Mouse (Mus musculus) hindbrain, embryonic 10.5 days (tissue): ENCODE measurements around the gene Vmn2r89. TPM values are rescaled to one million over a fixed set of nuclear protein-coding genes. Genes with fewer than 3 reads are reported as not detected.
"Not testable (repeated sequence)": the region's sequence is repeated elsewhere in the genome, so short reads cannot be mapped to it uniquely, and the experiment has no call there.

ENCODE experiments used
- DNase-seq: peaks from one replicate; pipeline ENCODE4 v3.0.0-alpha.2; 2017; ENCODE audit warnings: low spot score
- H3K27ac ChIP-seq: fragments of 300-500 bp; sonication (generic); 2 replicates; pipeline ENCODE4 v1.5.1; 2016; ENCODE audit warnings: mild to moderate bottlenecking, moderate library complexity
- H3K27me3 ChIP-seq: fragments of 300-500 bp; sonication (generic); 2 replicates; pipeline ENCODE4 v1.6.1; 2016; ENCODE audit warnings: mild to moderate bottlenecking; ENCODE audit not compliant: poor library complexity, insufficient read depth, severe bottlenecking
- H3K36me3 ChIP-seq: fragments of 300-500 bp; sonication (generic); 2 replicates; pipeline ENCODE4 v1.6.1; 2016; ENCODE audit warnings: mild to moderate bottlenecking, moderate library complexity
- H3K4me1 ChIP-seq: fragments of 300-500 bp; sonication (generic); replicated peaks from 2 replicates; pipeline ENCODE4 v1.6.1; 2016; ENCODE audit warnings: mild to moderate bottlenecking
- H3K4me3 ChIP-seq: fragments of 300-500 bp; sonication (generic); 2 replicates; pipeline ENCODE4 v1.5.1; 2016; ENCODE audit warnings: mild to moderate bottlenecking, moderate library complexity
- H3K9me3 ChIP-seq: fragments of 300-500 bp; sonication (generic); 2 replicates; pipeline ENCODE4 v1.6.1; 2016; ENCODE audit warnings: mild to moderate bottlenecking, moderate library complexity
- WGBS: fragments of 180-500 bp; shearing (Covaris S2); methylation state at CpG from one replicate; pipeline ENCODE4 v1.1.7; 2016; 5-methylcytosine and 5-hydroxymethylcytosine counted together
- polyA plus RNA-seq: library from polyadenylated mRNA; unstranded; fragments of >200 nt; fragmentation: Nextera tagmentation; extraction: Ambion mirVana; gene quantifications from 2 replicates; pipeline ENCODE4 v1.2.1, GENCODE M21; 2016

The Vmn2r89 gene
- polyA plus RNA-seq: not detected in 2 replicates

- H3K27me3 ChIP-seq, H3K4me3 ChIP-seq, DNase-seq, H3K36me3 ChIP-seq, H3K4me1 ChIP-seq, H3K27ac ChIP-seq, H3K9me3 ChIP-seq: not testable (repeated sequence)
- WGBS: 89% methylated on average over 2 of the region's 2 CpGs
Observed at GRCm38 (mm10) chr14:51451557-51451956, at the start of gene Vmn2r89. TSS of gene Vmn2r89 (plus strand) at chr14:51451857.

- 83% methylated on average over 1 of the region's 1 CpGs for WGBS
- no peak for DNase-seq
Observed at GRCm38 (mm10) chr14:51410520-51410919, 41.1 kb upstream of the Vmn2r89 start, which contains the start of gene Vmn2r88. TSS of gene Vmn2r88 (plus strand) at chr14:51410820.

GRCm38 (mm10) chr14:51423885-51424284 is 27.8 kb upstream of the Vmn2r89 start:
- Histone ChIP-seq H3K9me3 (no peaks in the 10 kb centered on the region), H3K27me3 (no peaks in the 10 kb centered on the region), H3K4me3 (no peak overlapping the region), H3K36me3 (no peaks in the 10 kb centered on the region), H3K27ac (no peak overlapping the region), H3K4me1 (no peaks in the 10 kb centered on the region)
- DNase-seq: no peak
- 70% methylated on average over 2 of the region's 2 CpGs for WGBS

More at GRCm38 (mm10) chr14:51410520-51410919, 41.1 kb upstream of the Vmn2r89 start, which contains the start of gene Vmn2r88:
- Histone ChIP-seq H3K36me3 (no peaks in the 10 kb centered on the region), H3K9me3 (no peaks in the 10 kb centered on the region), H3K4me1 (no peaks in the 10 kb centered on the region), H3K27me3 (no peaks in the 10 kb centered on the region), H3K27ac (no peak within 1 kb of the TSS), H3K4me3 (no peak within 1 kb of the TSS)

- not testable (repeated sequence) for DNase-seq, H3K36me3 ChIP-seq, H3K27ac ChIP-seq, H3K4me1 ChIP-seq, H3K27me3 ChIP-seq, H3K9me3 ChIP-seq, H3K4me3 ChIP-seq
Observed at GRCm38 (mm10) chr14:51430138-51430537, 21.5 kb upstream of the Vmn2r89 start.

- WGBS: 94% methylated on average over 16 of the region's 16 CpGs
- peaks cover 24% of the 10 kb centered on the region for H3K9me3 ChIP-seq
- no peaks in the 10 kb centered on the region for H3K36me3 ChIP-seq
- no peaks in the 10 kb centered on the region for H3K4me1 ChIP-seq
- H3K27me3 ChIP-seq: no peaks in the 10 kb centered on the region
- H3K4me3 ChIP-seq: no peak overlapping the region
- H3K27ac ChIP-seq: no peak overlapping the region
- no peak for DNase-seq
Observed at GRCm38 (mm10) chr14:51434546-51434945, 17.1 kb upstream of the Vmn2r89 start.

GRCm38 (mm10) chr14:51435020-51435419 is 16.6 kb upstream of the Vmn2r89 start:
- Histone ChIP-seq H3K36me3 (no peaks in the 10 kb centered on the region), H3K4me1 (no peaks in the 10 kb centered on the region), H3K27me3 (no peaks in the 10 kb centered on the region), H3K27ac (no peak overlapping the region), H3K4me3 (no peak overlapping the region), H3K9me3 (peaks cover 24% of the 10 kb centered on the region)
- WGBS: 96% methylated on average over 26 of the region's 26 CpGs
- no peak for DNase-seq

- H3K36me3 ChIP-seq: no peaks in the 10 kb centered on the region
- H3K4me1 ChIP-seq: no peaks in the 10 kb centered on the region
- no peak for DNase-seq
- no peak overlapping the region for H3K27ac ChIP-seq
- no peak overlapping the region for H3K4me3 ChIP-seq
- WGBS: 77% methylated on average over 4 of the region's 4 CpGs
- H3K27me3 ChIP-seq: no peaks in the 10 kb centered on the region
- H3K9me3 ChIP-seq: peaks cover 24% of the 10 kb centered on the region
Observed at GRCm38 (mm10) chr14:51438955-51439354, 12.7 kb upstream of the Vmn2r89 start.

- not testable (repeated sequence) for H3K27ac ChIP-seq, H3K4me3 ChIP-seq, H3K36me3 ChIP-seq, H3K4me1 ChIP-seq, H3K9me3 ChIP-seq, H3K27me3 ChIP-seq, DNase-seq
- WGBS: 87% methylated on average over 10 of the region's 10 CpGs
Observed at GRCm38 (mm10) chr14:51480278-51480677, 28.6 kb downstream of the Vmn2r89 start.

GRCm38 (mm10) chr14:51481332-51482015 is 29.8 kb downstream of the Vmn2r89 start:
- not testable (repeated sequence) for H3K4me1 ChIP-seq, DNase-seq, H3K27me3 ChIP-seq, H3K27ac ChIP-seq, H3K9me3 ChIP-seq, H3K36me3 ChIP-seq, H3K4me3 ChIP-seq
- 87% methylated on average over 12 of the region's 12 CpGs for WGBS

- H3K36me3 ChIP-seq: no peaks in the 10 kb centered on the region
- WGBS: 91% methylated on average over 5 of the region's 5 CpGs
- H3K9me3 ChIP-seq: no peaks in the 10 kb centered on the region
- no peaks in the 10 kb centered on the region for H3K27me3 ChIP-seq
- DNase-seq: no peak
- no peak overlapping the region for H3K27ac ChIP-seq
- no peaks in the 10 kb centered on the region for H3K4me1 ChIP-seq
- no peak overlapping the region for H3K4me3 ChIP-seq
Observed at GRCm38 (mm10) chr14:51482051-51482715, 30.5 kb downstream of the Vmn2r89 start.

- not testable (repeated sequence) for H3K27ac ChIP-seq, H3K4me3 ChIP-seq, H3K4me1 ChIP-seq, H3K9me3 ChIP-seq, H3K36me3 ChIP-seq, DNase-seq, H3K27me3 ChIP-seq
- 85% methylated on average over 10 of the region's 10 CpGs for WGBS
Observed at GRCm38 (mm10) chr14:51482971-51483381, 31.3 kb downstream of the Vmn2r89 start.

- no peak for DNase-seq
- Histone ChIP-seq H3K9me3 (no peaks in the 10 kb centered on the region), H3K4me1 (no peaks in the 10 kb centered on the region), H3K36me3 (no peaks in the 10 kb centered on the region), H3K27ac (no peak overlapping the region), H3K4me3 (no peak overlapping the region), H3K27me3 (no peaks in the 10 kb centered on the region)
- WGBS: 94% methylated on average over 1 of the region's 1 CpGs
Observed at GRCm38 (mm10) chr14:51483671-51484070, 32.0 kb downstream of the Vmn2r89 start.

- no peaks in the 10 kb centered on the region for H3K9me3 ChIP-seq
- WGBS: 95% methylated on average over 1 of the region's 1 CpGs
- DNase-seq: no peak
- H3K36me3 ChIP-seq: no peaks in the 10 kb centered on the region
- H3K27me3 ChIP-seq: no peaks in the 10 kb centered on the region
- no peaks in the 10 kb centered on the region for H3K4me1 ChIP-seq
- no peak overlapping the region for H3K4me3 ChIP-seq
- H3K27ac ChIP-seq: no peak overlapping the region
Observed at GRCm38 (mm10) chr14:51486111-51486510, 34.5 kb downstream of the Vmn2r89 start.
